Mouse (Mus musculus): ENCODE results near the gene Csf2ra. TPM values are rescaled to one million over a fixed set of nuclear protein-coding genes. Genes with fewer than 3 reads are reported as not detected.
"Not testable (repeated sequence)": the region's sequence is repeated elsewhere in the genome, so short reads cannot be mapped to it uniquely, and the experiment has no call there.

Gene Csf2ra
- polyA plus RNA-seq, 1 experiment from 2014 or later, result 41.5 TPM

- not testable (repeated sequence) for H3K4me1 ChIP-seq (replicated peaks); H3K9ac ChIP-seq (replicated peaks); H3K4me3 ChIP-seq (replicated peaks); H3K9me3 ChIP-seq; H3K36me3 ChIP-seq; H3K27ac ChIP-seq; H3K4me2 ChIP-seq (replicated peaks); ATAC-seq; H3K27me3 ChIP-seq
- WGBS, result 93% methylated on average over 4 of the region's 4 CpGs
Measured at GRCm38 (mm10) chr19:61247334-61247733, 19.1 kb upstream of the Csf2ra start.

- Histone ChIP-seq H3K9me3 (no peaks in the 10 kb centered on the region), H3K27me3 (no peaks in the 10 kb centered on the region), H3K4me3 (replicated peaks) (no peak overlapping the region), H3K36me3 (no peaks in the 10 kb centered on the region), H3K4me1 (replicated peaks) (no peaks in the 10 kb centered on the region), H3K27ac (no peak overlapping the region), H3K9ac (replicated peaks) (no peak overlapping the region), H3K4me2 (replicated peaks) (no peak overlapping the region)
- ATAC-seq, result no peak
- WGBS, result 77% methylated on average over 5 of the region's 5 CpGs
Measured at GRCm38 (mm10) chr19:61244721-61245436, 16.6 kb upstream of the Csf2ra start.

GRCm38 (mm10) chr19:61237967-61238366 is 9.7 kb upstream of the Csf2ra start:
- Histone ChIP-seq H3K4me1 (replicated peaks) (no peaks in the 10 kb centered on the region), H3K4me2 (replicated peaks) (no peak overlapping the region), H3K36me3 (no peaks in the 10 kb centered on the region), H3K27me3 (no peaks in the 10 kb centered on the region), H3K4me3 (replicated peaks) (no peak overlapping the region), H3K9me3 (no peaks in the 10 kb centered on the region), H3K27ac (no peak overlapping the region), H3K9ac (replicated peaks) (no peak overlapping the region)
- 80% methylated on average over 2 of the region's 2 CpGs for WGBS
- no peak for ATAC-seq

- ATAC-seq, result no peak
- no peaks in the 10 kb centered on the region for H3K4me1 ChIP-seq (replicated peaks)
- H3K36me3 ChIP-seq, result no peaks in the 10 kb centered on the region
- H3K9ac ChIP-seq (replicated peaks), result no peak overlapping the region
- no peaks in the 10 kb centered on the region for H3K27me3 ChIP-seq
- H3K4me2 ChIP-seq (replicated peaks), result no peak overlapping the region
- H3K9me3 ChIP-seq, result no peaks in the 10 kb centered on the region
- H3K27ac ChIP-seq, result no peak overlapping the region
- no peak overlapping the region for H3K4me3 ChIP-seq (replicated peaks)
- 72% methylated on average over 5 of the region's 5 CpGs for WGBS
Measured at GRCm38 (mm10) chr19:61234532-61234931, 6.3 kb upstream of the Csf2ra start.

GRCm38 (mm10) chr19:61226928-61227854 is 1.0 kb downstream of the Csf2ra start:
- peak; percentile 86 for ATAC-seq
- H3K36me3 ChIP-seq, result no peaks in the 10 kb centered on the region
- peak overlapping the region; percentile 58 for H3K4me2 ChIP-seq (replicated peaks)
- H3K27ac ChIP-seq, result peak overlapping the region; percentile 88
- WGBS, result 3% methylated on average over 71 of the region's 71 CpGs
- no peaks in the 10 kb centered on the region for H3K9me3 ChIP-seq
- no peaks in the 10 kb centered on the region for H3K27me3 ChIP-seq
- peak overlapping the region; percentile 58 for H3K4me3 ChIP-seq (replicated peaks)
- H3K9ac ChIP-seq (replicated peaks), result peak overlapping the region; percentile 55
- H3K4me1 ChIP-seq (replicated peaks), result no peaks in the 10 kb centered on the region

GRCm38 (mm10) chr19:61226401-61226927 is 1.8 kb downstream of the Csf2ra start:
- Histone ChIP-seq H3K4me1 (replicated peaks) (no peaks in the 10 kb centered on the region), H3K9me3 (no peaks in the 10 kb centered on the region), H3K27me3 (no peaks in the 10 kb centered on the region), H3K36me3 (no peaks in the 10 kb centered on the region), H3K27ac (peak overlapping the region; percentile 88), H3K4me2 (replicated peaks) (peak overlapping the region; percentile 58), H3K9ac (replicated peaks) (0 out of 2 replicates have a peak overlapping the region, but pooled peaks have one; percentile 39), H3K4me3 (replicated peaks) (peak overlapping the region; percentile 58)
- 4% methylated on average over 71 of the region's 71 CpGs for WGBS
- peak; percentile 27 for ATAC-seq

- ATAC-seq, result peak; percentile 71
- 10% methylated on average over 70 of the region's 70 CpGs for WGBS
- peak overlapping the region; percentile 39 for H3K9ac ChIP-seq (replicated peaks)
- H3K27ac ChIP-seq, result peak overlapping the region; percentile 88
- H3K4me3 ChIP-seq (replicated peaks), result peak overlapping the region; percentile 58
- peak overlapping the region; percentile 58 for H3K4me2 ChIP-seq (replicated peaks)
- H3K36me3 ChIP-seq, result no peaks in the 10 kb centered on the region
- H3K4me1 ChIP-seq (replicated peaks), result no peaks in the 10 kb centered on the region
- 0 out of 2 replicates have a peak, but pooled peaks cover 2% of the 10 kb centered on the region for H3K27me3 ChIP-seq
- H3K9me3 ChIP-seq, result no peaks in the 10 kb centered on the region
Measured at GRCm38 (mm10) chr19:61225526-61226400, 2.5 kb downstream of the Csf2ra start.

- Histone ChIP-seq H3K27ac (no peak overlapping the region), H3K9me3 (no peaks in the 10 kb centered on the region), H3K4me1 (replicated peaks) (no peaks in the 10 kb centered on the region), H3K4me3 (replicated peaks) (peak overlapping the region; percentile 58), H3K4me2 (replicated peaks) (peak overlapping the region; percentile 58), H3K9ac (replicated peaks) (0 out of 2 replicates have a peak overlapping the region, but pooled peaks have one; percentile 39), H3K36me3 (no peaks in the 10 kb centered on the region), H3K27me3 (0 out of 2 replicates have a peak, but pooled peaks cover 2% of the 10 kb centered on the region)
- peak; percentile 28 for ATAC-seq
- 31% methylated on average over 50 of the region's 53 CpGs for WGBS
Measured at GRCm38 (mm10) chr19:61224678-61225525, 3.3 kb downstream of the Csf2ra start.

GRCm38 (mm10) chr19:61223706-61224328 is 4.4 kb downstream of the Csf2ra start:
- H3K4me2 ChIP-seq (replicated peaks), result no peak overlapping the region
- no peaks in the 10 kb centered on the region for H3K9me3 ChIP-seq
- WGBS, result 92% methylated on average over 6 of the region's 6 CpGs
- ATAC-seq, result no peak
- H3K36me3 ChIP-seq, result no peaks in the 10 kb centered on the region
- H3K27ac ChIP-seq, result no peak overlapping the region
- 0 out of 2 replicates have a peak, but pooled peaks cover 2% of the 10 kb centered on the region for H3K27me3 ChIP-seq
- H3K9ac ChIP-seq (replicated peaks), result no peak overlapping the region
- no peak overlapping the region for H3K4me3 ChIP-seq (replicated peaks)
- no peaks in the 10 kb centered on the region for H3K4me1 ChIP-seq (replicated peaks)

- WGBS, result 88% methylated on average over 6 of the region's 6 CpGs
- H3K4me1 ChIP-seq (replicated peaks); H3K9me3 ChIP-seq; H3K27me3 ChIP-seq; H3K27ac ChIP-seq; H3K9ac ChIP-seq (replicated peaks); H3K4me3 ChIP-seq (replicated peaks); ATAC-seq; H3K36me3 ChIP-seq; H3K4me2 ChIP-seq (replicated peaks): not testable (repeated sequence)
Measured at GRCm38 (mm10) chr19:61207506-61207905, 20.7 kb downstream of the Csf2ra start.

All from midbrain, embryonic 13.5 days (tissue).